Mouse (Mus musculus) gastrocnemius, postnatal 10 days (tissue): Measurements from ENCODE around the gene Rtn4rl1. TPM values are rescaled to one million over a fixed set of nuclear protein-coding genes. Genes with fewer than 3 reads are reported as not detected.

Experiments used
- DNase-seq: peaks from one replicate; pipeline ENCODE4 v3.0.0; 2021; ENCODE audit warnings: mixed read lengths
- long read RNA-seq, 2 experiments: library from polyadenylated mRNA; stranded (forward); transcript quantifications; one replicate each; pipeline ENCODE4 v2.0.0; 2021
- total RNA-seq, 2 experiments: library from RNA; stranded (reverse); gene quantifications; 2 replicates each; pipeline ENCODE4 v1.2.3; 2021

Rtn4rl1 gene
- total RNA-seq, result 1 to 10 TPM; 3.2 to 3.8 TPM
- long read RNA-seq, experiment 1, partial matches to known transcripts, result 0 of 5 reads
- long read RNA-seq, experiment 1, other reads (novel, unspliced or antisense), result 2 of 5 reads
- long read RNA-seq, experiment 2, partial matches to known transcripts, result 0 of 4 reads
- long read RNA-seq, experiment 2, other reads (novel, unspliced or antisense), result 0 of 4 reads

GRCm38 (mm10) chr11:75193256-75194071, at the start of gene Rtn4rl1:
Gene Rtn4rl1 (plus strand): TSS chr11:75193783.
- DNase-seq, result peak; percentile 55

- no peak for DNase-seq
These were observed 47.7 kb upstream of the Rtn4rl1 start for GRCm38 (mm10) chr11:75145841-75146240.

- peak; percentile 40 for DNase-seq
These were observed 46.3 kb upstream of the Rtn4rl1 start for GRCm38 (mm10) chr11:75147106-75147845.

DNA sequence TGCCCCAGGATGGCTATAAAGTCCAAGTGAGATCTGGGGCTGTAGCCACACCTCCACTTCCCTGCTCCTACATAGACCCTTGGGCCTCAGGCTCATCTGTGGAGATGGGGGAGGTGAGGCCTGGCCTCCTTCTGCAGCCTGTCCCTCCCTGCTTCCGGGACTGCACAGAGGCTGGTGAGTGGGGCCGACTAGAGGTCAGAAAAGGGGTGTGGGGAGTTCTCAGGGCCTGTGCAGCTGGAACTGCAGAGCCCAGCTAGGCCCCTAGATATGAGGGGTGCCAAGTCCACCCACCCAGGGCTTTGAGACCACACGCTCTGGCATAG, 45.8 kb upstream of the Rtn4rl1 start:
- DNase-seq, result peak; percentile 18

GRCm38 (mm10) chr11:75148332-75149035, 45.1 kb upstream of the Rtn4rl1 start:
- DNase-seq, result no peak

DNA sequence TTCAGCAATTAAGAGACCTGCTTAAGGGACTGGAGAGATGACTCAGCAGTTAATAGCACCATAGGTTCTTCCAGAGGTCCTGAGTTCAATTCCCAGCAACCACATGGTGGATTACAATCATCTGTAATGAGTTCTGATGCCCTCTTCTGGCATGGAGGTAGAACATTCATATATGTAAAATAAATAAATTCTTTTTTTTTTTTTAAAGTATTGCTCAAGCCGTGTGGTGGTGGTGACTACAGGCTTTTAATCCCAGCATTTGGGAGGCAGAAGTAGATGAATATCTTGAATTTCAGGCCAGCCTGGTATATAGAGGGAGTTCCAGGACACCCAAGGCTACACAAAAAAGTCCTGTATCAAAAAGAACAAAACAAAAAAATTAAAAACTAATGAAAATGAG, 43.2 kb upstream of the Rtn4rl1 start:
- no peak for DNase-seq

DNA sequence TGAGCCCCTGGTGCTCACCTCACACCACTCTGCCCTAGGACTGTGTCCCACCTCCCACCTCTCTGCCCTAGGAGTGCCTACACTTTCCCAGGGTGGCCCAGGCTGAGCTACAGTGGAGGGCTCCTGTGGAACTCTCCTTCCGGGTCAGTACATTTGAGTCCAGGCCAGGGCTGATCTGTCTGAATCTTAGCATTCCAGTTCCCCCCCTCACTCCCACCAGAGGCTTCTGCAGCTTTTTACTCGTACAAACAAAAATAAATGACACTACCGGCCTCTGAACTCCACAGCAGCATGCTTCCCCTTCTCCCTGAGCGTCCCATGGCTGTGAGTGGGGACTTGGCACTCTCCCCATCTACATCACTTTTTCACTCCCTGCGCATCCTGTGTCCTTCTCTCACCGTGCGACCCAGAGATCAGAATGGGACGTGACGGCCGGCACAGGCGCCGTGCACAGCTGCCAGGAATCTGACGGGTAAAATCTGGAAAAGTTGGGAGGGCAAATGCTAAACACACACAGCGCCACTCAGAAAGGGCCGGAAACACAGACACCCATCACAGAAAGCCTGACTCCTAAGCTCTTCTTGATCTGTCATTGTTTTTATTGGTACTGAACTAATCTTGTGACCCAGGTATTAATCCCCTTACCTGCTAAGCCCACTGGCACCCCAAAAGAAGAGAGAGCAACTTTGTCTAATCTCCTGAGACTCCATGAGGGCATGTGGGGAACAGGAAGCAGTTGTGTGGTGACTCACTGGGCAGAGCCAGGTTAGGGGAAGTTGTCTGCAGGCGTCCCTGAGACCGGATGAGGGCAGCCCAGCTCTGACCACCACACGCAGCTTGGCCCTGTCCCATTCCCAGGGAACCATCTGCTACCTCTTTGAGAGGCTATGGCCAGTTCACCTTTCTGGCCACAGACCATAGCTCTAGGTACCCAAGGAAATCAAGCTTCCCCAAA, 40.7 kb upstream of the Rtn4rl1 start:
- peak; percentile 14 for DNase-seq

DNA sequence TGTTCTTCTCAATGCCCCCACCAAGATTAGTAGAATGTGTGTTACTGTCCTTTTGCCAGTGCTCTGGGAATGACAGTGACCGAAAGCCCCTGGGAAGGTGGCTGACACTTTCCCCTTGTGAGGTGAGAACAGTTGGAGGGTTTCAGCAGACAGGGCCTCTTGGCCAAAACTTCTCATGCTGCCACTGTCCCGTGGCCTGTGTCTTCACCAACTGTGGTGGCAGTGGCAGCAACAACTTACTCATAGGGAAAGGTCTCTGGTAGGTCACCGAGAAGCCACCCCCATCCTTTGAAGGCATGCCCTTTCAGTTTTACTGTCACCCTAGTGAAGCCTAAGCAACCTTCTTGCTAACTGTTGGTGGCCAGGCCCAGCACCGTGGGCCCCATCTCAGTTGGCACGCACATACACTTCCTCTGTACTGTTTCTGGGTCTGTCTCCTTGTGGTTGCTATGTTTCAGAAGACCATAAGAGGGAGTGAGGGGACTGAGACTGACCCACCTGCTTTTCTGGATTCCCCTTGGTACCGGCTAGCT, 39.5 kb upstream of the Rtn4rl1 start:
- no peak for DNase-seq

DNA sequence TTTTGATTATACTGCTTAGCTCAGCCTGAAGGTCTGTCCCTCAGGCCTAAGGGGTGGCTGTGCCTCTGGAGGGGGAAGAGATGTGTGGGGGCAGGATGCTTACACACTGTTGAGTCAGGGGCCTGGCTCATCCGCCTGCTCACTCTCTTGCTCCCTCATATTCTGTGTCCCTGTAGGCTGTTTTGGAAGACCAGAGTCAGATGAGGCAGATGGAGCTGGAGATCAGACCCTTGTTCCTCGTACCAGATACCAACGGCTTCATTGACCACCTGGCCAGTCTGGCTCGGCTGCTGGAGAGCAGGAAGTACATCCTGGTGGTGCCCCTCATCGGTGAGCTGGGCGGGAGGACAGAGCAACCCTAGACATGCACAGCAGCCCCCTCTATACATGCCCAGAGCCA, 37.6 kb upstream of the Rtn4rl1 start:
- no peak for DNase-seq

DNA sequence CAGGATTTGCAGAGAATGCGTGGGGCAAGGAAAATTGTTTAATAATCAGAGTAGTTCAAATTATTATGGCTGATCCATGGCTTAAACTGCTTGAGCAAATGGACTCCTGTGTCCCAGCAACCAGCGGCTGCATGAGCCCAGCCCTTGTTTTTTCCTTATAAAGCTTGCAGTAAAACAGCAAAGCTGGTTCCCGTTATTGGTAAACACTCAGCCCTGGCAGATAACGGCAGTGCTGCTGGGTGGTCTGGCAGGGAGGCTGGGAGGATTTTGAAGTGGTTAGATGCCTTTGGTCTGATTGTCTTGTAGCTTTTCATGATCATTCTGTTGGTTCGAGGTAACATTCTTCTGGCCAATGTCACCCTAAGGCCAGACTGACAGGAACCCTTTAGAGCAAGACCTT, 37.2 kb upstream of the Rtn4rl1 start:
- no peak for DNase-seq

GRCm38 (mm10) chr11:75157037-75157436, 36.5 kb upstream of the Rtn4rl1 start:
- DNase-seq, result no peak

DNA sequence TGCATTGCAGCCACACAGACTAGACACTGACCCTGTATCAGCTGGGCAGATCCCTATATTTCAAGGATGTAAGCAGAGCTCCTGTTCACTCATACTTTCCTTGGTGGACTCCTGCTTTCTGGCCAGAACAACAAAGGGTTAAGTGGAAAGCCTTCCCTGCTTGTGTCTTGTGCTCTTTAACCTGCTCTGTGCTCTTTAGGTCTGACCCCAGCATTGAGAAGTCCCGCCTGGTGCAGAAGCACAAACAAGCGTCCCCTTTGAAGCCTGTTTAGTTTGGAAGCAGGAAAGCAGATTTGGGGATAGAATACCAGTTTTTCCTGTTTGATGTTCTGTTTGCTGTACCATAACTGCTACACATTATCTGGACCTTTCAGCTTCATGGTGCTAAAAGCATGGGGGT, 35.7 kb upstream of the Rtn4rl1 start:
- DNase-seq, result no peak

- peak; percentile 15 for DNase-seq
These were observed 35.2 kb upstream of the Rtn4rl1 start for GRCm38 (mm10) chr11:75158432-75158831.

GRCm38 (mm10) chr11:75159564-75159963, 34.0 kb upstream of the Rtn4rl1 start:
- DNase-seq, result peak; percentile 67

GRCm38 (mm10) chr11:75160954-75161353, 32.6 kb upstream of the Rtn4rl1 start:
- no peak for DNase-seq

GRCm38 (mm10) chr11:75161417-75162008, 32.1 kb upstream of the Rtn4rl1 start:
- peak; percentile 27 for DNase-seq

DNA sequence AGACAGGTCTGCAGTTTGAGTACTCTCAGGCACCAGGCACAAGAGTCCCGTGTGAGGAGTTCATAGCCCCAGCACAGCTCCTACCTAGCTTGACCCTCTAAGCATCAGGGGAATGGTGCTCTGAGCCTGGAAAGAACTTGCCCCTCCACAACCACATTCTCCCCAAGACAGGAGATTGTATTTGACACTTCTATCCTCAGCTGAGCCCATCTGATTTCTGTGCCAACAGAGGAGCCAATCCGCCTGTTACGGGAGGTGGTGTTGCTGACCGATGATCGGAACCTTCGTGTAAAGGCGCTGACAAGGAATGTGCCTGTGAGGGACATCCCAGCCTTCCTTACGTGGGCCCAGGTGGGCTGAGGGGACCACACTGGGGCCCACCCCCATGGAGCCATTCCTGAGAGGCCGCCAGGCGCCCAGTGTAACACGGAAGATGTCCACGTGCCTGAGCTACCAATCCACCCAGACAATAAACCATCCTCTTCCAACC, 30.9 kb upstream of the Rtn4rl1 start:
- peak; percentile 17 for DNase-seq

DNA sequence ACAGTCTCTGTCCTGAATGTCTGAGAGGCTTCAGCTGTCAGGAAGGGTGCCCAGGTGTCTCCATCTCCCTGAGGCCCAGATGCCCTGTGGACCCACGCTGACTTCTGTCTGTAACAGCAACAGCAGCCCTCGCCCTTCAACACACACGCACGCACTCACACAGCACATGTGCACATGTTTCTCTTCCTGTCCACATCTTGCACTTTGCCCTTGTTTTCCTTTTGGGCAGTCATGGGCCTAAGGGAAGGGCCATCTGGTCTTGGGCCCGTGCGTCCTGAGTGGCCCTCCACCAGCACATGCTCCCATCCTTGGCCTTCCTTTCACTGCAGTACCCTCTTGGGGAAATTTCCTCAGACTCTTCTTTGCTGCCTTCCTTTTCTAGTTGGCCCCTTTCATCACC, 30.2 kb upstream of the Rtn4rl1 start:
- DNase-seq, result peak; percentile 4

DNA sequence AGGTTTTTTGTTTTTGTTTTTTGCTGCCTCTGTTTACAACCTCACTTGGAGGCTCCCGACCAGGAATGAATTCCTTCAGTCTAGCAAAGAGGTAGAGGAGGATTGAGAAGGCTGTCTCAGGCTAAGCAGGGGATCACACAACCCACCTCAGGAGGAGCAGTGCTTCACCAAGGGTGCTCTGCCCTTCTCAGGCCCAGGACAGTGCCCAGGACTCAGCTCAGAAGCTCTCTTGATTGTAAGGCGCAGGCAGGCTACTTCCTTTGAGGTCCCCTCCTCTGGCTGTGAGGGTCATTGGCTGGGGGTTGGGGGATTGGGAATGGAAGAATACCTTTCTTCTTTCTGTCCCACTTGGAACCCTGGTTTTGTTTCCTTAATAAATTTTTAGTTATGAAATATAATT, 29.5 kb upstream of the Rtn4rl1 start:
- peak; percentile 4 for DNase-seq

DNA sequence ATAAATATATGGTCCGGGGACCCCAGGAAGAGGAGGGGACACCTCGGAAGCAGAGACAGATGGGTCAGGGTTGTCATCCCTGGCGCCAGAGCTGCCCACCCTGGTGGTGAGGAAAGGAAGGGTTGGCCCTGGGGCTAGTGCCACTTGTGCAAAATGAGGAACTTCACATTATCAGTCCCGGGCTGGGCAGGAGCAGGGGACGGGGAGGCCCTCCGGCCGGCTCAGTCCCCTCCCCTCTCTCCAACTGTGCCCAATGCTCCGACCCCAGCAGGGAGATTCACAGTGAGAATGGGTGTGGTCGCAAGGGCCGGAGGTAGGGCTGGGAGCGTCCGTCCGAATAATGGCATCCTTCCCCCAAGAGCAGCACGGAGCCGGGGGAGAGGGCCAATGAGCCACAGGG, 28.8 kb upstream of the Rtn4rl1 start:
- DNase-seq, result peak; percentile 26
